Mouse (Mus musculus): ENCODE measurements around the gene Pard3b.

- TF ChIP-seq CTCF (conservative IDR thresholded peaks at IDR 0.05; ENCODE audit: low read length) (no peak), NANOG (IDR thresholded peaks at IDR 0.05; ENCODE audit: borderline replicate concordance, low read length) (no peak)
These were observed 709.7 kb downstream of the Pard3b start for GRCm38 (mm10) chr1:62348371-62348770.
